ENCODE assay signal across 9 mouse cellular contexts in the genomic region with DNA sequence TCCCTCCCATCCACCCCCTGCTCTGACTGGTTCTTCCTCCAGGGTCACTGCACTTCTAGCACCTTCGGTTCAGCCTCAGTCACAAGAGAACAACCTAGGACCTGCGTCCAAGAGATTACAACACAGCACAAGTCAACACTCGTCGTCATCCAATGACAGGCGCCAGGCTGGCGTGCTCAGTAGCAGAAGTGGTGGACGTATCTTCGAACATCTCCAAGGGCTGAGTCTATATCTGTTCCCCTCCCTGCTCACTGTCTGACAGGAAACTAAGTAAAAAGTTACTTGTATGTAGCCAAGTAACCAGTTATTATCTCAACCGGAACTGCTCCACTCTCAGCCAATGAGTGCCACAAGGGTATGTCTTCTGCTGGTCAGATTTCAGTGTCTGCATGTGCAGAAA. TPM values are rescaled to one million over a fixed set of nuclear protein-coding genes. Genes with fewer than 3 reads are reported as not detected.
DNase-seq lines count a peak whose midpoint lies in the region; ATAC-seq lines count a peak whose summit lies in the region.
"Had no signal": no experiment of that assay in that cellular context is flagged by ENCODE, and none has a peak within 500 bp of the region (broad histone marks: within the 10 kb centered on the region; RNA-seq: fewer than 3 reads in every experiment).

No protein-coding gene starts in this region.

- DNase-seq in liver = peak; percentile 91
- DNase-seq in naive thymus-derived CD4-positive, alpha-beta T cell, adult 2 months (ENCODE audit: low read depth) = peak; percentile 52
- no peak for DNase-seq in cerebellum, adult 18-20 months
- DNase-seq in layer of hippocampus, adult 18-20 months (ENCODE audit: low spot score in 2 of 2) = no peak
- DNase-seq in right cerebral cortex, postnatal 4 days = no peak

- peak; percentile 62; the same call in 1 of the 2 replicates for ATAC-seq in kidney, embryonic 15.5 days (replicated peaks; ENCODE audit: low FRiP score)
- no peak for ATAC-seq in kidney, embryonic 14.5 days (ENCODE audit: low FRiP score, low TSS enrichment)
- ATAC-seq in erythroblast, adult 5-6 weeks (replicated peaks; ENCODE audit: low FRiP score, poor library complexity, severe bottlenecking) = peak; percentile 93

- no peak overlapping the region for H3K4me3 ChIP-seq in kidney, embryonic 15.5 days (replicated peaks)
- H3K4me3 ChIP-seq in kidney, embryonic 14.5 days (ENCODE audit: low read length) = no peak overlapping the region
- H3K4me3 ChIP-seq: limb, embryonic 13.5 days had no signal

- H3K27ac ChIP-seq in kidney, embryonic 15.5 days = no peak overlapping the region
- H3K27ac ChIP-seq in kidney, embryonic 14.5 days (ENCODE audit: low read depth, low read length) = no peak overlapping the region
- H3K27ac ChIP-seq: limb, embryonic 13.5 days had no signal

- no peak overlapping the region for H3K4me2 ChIP-seq in kidney, embryonic 15.5 days
- H3K4me2 ChIP-seq in kidney, embryonic 14.5 days (replicated peaks; ENCODE audit: low read depth, low read length) = no peak overlapping the region
- H3K4me2 ChIP-seq: limb, embryonic 13.5 days had no signal

- H3K27me3 ChIP-seq in kidney, embryonic 15.5 days = no peaks in the 10 kb centered on the region
- H3K27me3 ChIP-seq in kidney, embryonic 14.5 days (ENCODE audit: control insufficient read depth, insufficient read depth, low read length) = no peaks in the 10 kb centered on the region
- H3K27me3 ChIP-seq: limb, embryonic 13.5 days had no signal

- H3K9me3 ChIP-seq in kidney, embryonic 15.5 days (replicated peaks) = no peaks in the 10 kb centered on the region
- no peaks in the 10 kb centered on the region for H3K9me3 ChIP-seq in kidney, embryonic 14.5 days (ENCODE audit: control insufficient read depth, low read length)
- H3K9me3 ChIP-seq: limb, embryonic 13.5 days had no signal

- H3K4me1 ChIP-seq in kidney, embryonic 15.5 days = no peaks in the 10 kb centered on the region
- no peaks in the 10 kb centered on the region for H3K4me1 ChIP-seq in kidney, embryonic 14.5 days (ENCODE audit: control insufficient read depth, insufficient read depth, low read length)
- H3K4me1 ChIP-seq: limb, embryonic 13.5 days had no signal

- H3K9ac ChIP-seq in kidney, embryonic 15.5 days = no peak overlapping the region
- no peak overlapping the region for H3K9ac ChIP-seq in kidney, embryonic 14.5 days (ENCODE audit: low read depth, low read length)
- H3K9ac ChIP-seq: limb, embryonic 13.5 days had no signal

- no peaks in the 10 kb centered on the region for H3K36me3 ChIP-seq in kidney, embryonic 15.5 days
- H3K36me3 ChIP-seq in kidney, embryonic 14.5 days (ENCODE audit: control insufficient read depth, insufficient read depth, low read length) = no peaks in the 10 kb centered on the region
- H3K36me3 ChIP-seq: limb, embryonic 13.5 days had no signal

- 93% methylated on average over 9 of the region's 9 CpGs for WGBS in kidney, embryonic 15.5 days
- WGBS in kidney, embryonic 14.5 days = 85% methylated on average over 9 of the region's 9 CpGs

RNA-seq across cellular contexts. Expression of a gene that starts 16.9 kb away (rescaled TPM):
- polyA plus RNA-seq in kidney, embryonic 15.5 days (2015; fragmentation: Nextera tagmentation; extraction: Ambion mirVana) = 12.5 and 12.7 TPM in 2 replicates
- 4.2 and 9.2 TPM in 2 replicates for polyA plus RNA-seq in kidney, embryonic 14.5 days (2014; fragmentation: Nextera tagmentation; extraction: Ambion mirVana)
- 440 and 459 TPM in 2 replicates for total RNA-seq in erythroblast, adult 5-6 weeks (2015; ENCODE audit: low replicate concordance)
- 461 and 469 TPM in 2 replicates for total RNA-seq in erythroblast, adult 5-6 weeks (2017; ENCODE audit: low replicate concordance)
- 1 to 10 TPM; 3.9 to 4.1 TPM for total RNA-seq in layer of hippocampus, adult 18-20 months (2021)

Comparison
In these comparisons a context has a peak if more than half of its experiments do, and no peak if none do; other contexts are left out.
1. DNase-seq: peak in liver (single experiment) and naive thymus-derived CD4-positive, alpha-beta T cell, adult 2 months (single experiment); none in cerebellum, adult 18-20 months (0 of 2), layer of hippocampus, adult 18-20 months (0 of 2) and right cerebral cortex, postnatal 4 days (single experiment).
2. RNA of a gene that starts 16.9 kb away (total RNA-seq): 440 to 469 TPM in erythroblast, adult 5-6 weeks; 3.9 to 4.1 TPM in layer of hippocampus, adult 18-20 months; every median in the first group is over 10 times any median in the second.